Mouse (Mus musculus) C2C12 (cell line): ENCODE results near the gene Prr5. TPM values are rescaled to one million over a fixed set of nuclear protein-coding genes. Genes with fewer than 3 reads are reported as not detected.

Experiments used
- H3K27me3 ChIP-seq: one replicate; pipeline ENCODE4 v1.6.1; 2011; ENCODE audit not compliant: control insufficient read depth, insufficient read depth, insufficient read length
- H3K36me3 ChIP-seq: one replicate; pipeline ENCODE4 v1.6.1; 2011; ENCODE audit not compliant: control insufficient read depth, insufficient read depth
- H3K4me3 ChIP-seq: one replicate; pipeline ENCODE4 v1.5.1; 2011; ENCODE audit warnings: mild to moderate bottlenecking, control low read depth; ENCODE audit not compliant: poor library complexity, insufficient read depth, severe bottlenecking
- H3K79me2 ChIP-seq: one replicate; pipeline ENCODE4 v1.6.1; 2011; ENCODE audit not compliant: control insufficient read depth, insufficient read depth
- H3K79me3 ChIP-seq: one replicate; pipeline ENCODE4 v1.6.1; 2011; ENCODE audit warnings: low read depth, control low read depth
- H3ac ChIP-seq: one replicate; pipeline ENCODE3; 2011; ENCODE audit warnings: low read depth; ENCODE audit not compliant: control insufficient read depth, insufficient read length
- CEBPB ChIP-seq: IDR thresholded peaks from one replicate; pipeline ENCODE4 v1.6.1; 2011; ENCODE audit warnings: low read depth, mild to moderate bottlenecking, control low read depth, moderate library complexity
- CTCF ChIP-seq: IDR thresholded peaks from one replicate; pipeline ENCODE4 v1.5.1; 2011; ENCODE audit not compliant: control insufficient read depth, insufficient read depth, insufficient read length
- FOSL1 ChIP-seq: IDR thresholded peaks from one replicate; pipeline ENCODE4 v1.8.0; 2011; ENCODE audit warnings: mild to moderate bottlenecking, low read length; ENCODE audit not compliant: poor library complexity, insufficient read depth, severe bottlenecking
- MAX ChIP-seq: IDR thresholded peaks from one replicate; pipeline ENCODE4 v1.6.1; 2011; ENCODE audit warnings: mild to moderate bottlenecking, control low read depth
- MYOD1 ChIP-seq: IDR thresholded peaks from one replicate; pipeline ENCODE4 v1.6.1; 2011; ENCODE audit warnings: low read depth; ENCODE audit not compliant: control insufficient read depth, insufficient read length
- MYOG ChIP-seq: IDR thresholded peaks from one replicate; pipeline ENCODE4 v1.6.1; 2011; ENCODE audit not compliant: control insufficient read depth, insufficient read length; ENCODE audit errors: extremely low read depth
- USF1 ChIP-seq: IDR thresholded peaks from one replicate; pipeline ENCODE4 v1.6.1; 2011; ENCODE audit warnings: low read depth, mild to moderate bottlenecking, control low read depth, moderate library complexity
- polyA plus RNA-seq: library from polyadenylated mRNA; unstranded; fragments of >200 nt; fragmentation: generic; extraction: Trizol; gene quantifications from one replicate; pipeline ENCODE4 v1.2.1, GENCODE M21; 2012; ENCODE audit warnings: missing spikeins

The Prr5 gene
- polyA plus RNA-seq, 1 experiment = 9.9 TPM

DNA sequence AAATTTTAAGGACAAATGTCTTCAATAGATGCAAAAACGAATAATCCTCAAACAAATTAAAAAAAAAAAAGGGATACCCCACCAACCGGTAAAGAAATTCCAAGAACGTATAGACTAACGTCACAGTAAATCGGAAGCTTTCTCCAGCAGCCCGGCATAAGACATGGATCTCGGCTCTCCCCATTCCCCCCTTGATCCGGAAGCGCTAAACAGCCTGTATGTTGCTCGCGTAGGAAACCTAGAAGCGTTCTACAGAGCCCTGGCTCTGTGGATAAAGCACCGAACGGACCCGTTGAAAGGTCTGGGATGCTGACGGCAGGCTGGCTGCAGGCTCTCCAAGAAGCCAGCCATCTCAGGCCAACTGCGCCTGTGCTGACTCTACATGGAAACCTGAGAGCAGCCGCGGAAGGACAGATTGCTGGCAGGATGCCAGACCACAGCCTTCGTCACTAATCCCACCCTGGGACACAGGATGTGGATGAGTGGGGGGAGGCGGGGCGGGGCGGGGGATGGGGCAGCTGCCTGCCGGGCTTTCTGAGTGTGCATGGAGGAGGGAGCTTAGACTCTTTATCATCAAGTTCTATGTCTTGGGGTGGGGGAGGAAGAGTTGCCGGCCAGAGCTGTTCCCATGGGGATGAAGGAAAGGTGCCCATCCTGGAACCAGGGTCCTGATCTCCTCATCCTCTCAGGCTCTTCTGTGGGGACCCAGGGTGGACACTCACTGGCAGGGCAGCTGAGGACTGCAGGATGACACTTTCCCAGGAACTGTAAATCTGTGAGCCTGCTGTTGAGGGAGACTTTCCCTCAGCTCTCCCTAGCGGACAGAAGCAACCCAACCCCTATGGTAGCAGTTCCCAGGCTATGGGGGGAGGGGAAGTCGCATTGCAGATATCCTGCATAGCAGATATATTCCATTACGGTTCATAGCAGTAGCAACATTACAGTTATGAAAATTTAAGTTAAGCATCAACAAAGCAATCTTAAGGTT, 15.1 kb upstream of the Prr5 start:
- TF ChIP-seq FOSL1 = no peak
- TF ChIP-seq CEBPB = no peak
- TF ChIP-seq MYOG = no peak
- no peak for TF ChIP-seq MYOD1
- TF ChIP-seq CTCF = no peak
- no peak for TF ChIP-seq USF1
- TF ChIP-seq MAX = no peak
- peak overlapping the region; percentile 43 for H3ac ChIP-seq

DNA sequence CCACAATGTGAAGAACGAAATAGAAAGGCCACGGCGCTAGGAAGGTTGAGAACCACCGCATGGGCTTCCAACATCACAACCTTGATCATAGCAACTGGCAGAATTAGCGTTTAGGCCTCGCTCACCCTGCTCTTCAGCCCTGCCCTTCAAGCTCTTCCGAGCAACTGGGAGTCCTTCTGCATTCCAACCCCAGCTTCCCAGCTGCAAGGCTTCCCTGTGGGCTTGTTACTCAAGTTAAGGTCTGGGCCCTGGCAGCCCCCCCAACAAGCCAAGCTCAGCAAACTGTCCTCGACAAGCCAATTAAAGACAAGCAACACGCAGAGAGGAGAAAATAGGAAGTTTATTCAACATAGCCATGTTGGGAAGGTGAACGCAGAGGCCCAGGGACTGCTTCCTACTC, 14.4 kb upstream of the Prr5 start:
- H3K79me3 ChIP-seq = no peaks in the 10 kb centered on the region
- H3K27me3 ChIP-seq = no peaks in the 10 kb centered on the region
- no peak overlapping the region for H3ac ChIP-seq
- H3K36me3 ChIP-seq = no peaks in the 10 kb centered on the region
- H3K79me2 ChIP-seq = no peaks in the 10 kb centered on the region
- H3K4me3 ChIP-seq = no peak overlapping the region
- TF ChIP-seq FOSL1 = no peak
- no peak for TF ChIP-seq MYOD1
- no peak for TF ChIP-seq CTCF
- no peak for TF ChIP-seq USF1
- TF ChIP-seq CEBPB = no peak
- TF ChIP-seq MAX = no peak

More for the DNA sequence above, 15.1 kb upstream of the Prr5 start:
- H3K27me3 ChIP-seq = no peaks in the 10 kb centered on the region
- no peaks in the 10 kb centered on the region for H3K79me2 ChIP-seq
- H3K79me3 ChIP-seq = no peaks in the 10 kb centered on the region
- H3K4me3 ChIP-seq = peak overlapping the region; percentile 12
- no peaks in the 10 kb centered on the region for H3K36me3 ChIP-seq

GRCm38 (mm10) chr15:84656689-84657088, 12.7 kb upstream of the Prr5 start:
- no peaks in the 10 kb centered on the region for H3K36me3 ChIP-seq
- no peaks in the 10 kb centered on the region for H3K79me2 ChIP-seq
- H3K79me3 ChIP-seq = no peaks in the 10 kb centered on the region
- no peaks in the 10 kb centered on the region for H3K27me3 ChIP-seq
- TF ChIP-seq MYOG (no peak), USF1 (no peak), CEBPB (no peak), MYOD1 (no peak), CTCF (no peak), FOSL1 (no peak), MAX (no peak)
- H3ac ChIP-seq = no peak overlapping the region
- H3K4me3 ChIP-seq = no peak overlapping the region

DNA sequence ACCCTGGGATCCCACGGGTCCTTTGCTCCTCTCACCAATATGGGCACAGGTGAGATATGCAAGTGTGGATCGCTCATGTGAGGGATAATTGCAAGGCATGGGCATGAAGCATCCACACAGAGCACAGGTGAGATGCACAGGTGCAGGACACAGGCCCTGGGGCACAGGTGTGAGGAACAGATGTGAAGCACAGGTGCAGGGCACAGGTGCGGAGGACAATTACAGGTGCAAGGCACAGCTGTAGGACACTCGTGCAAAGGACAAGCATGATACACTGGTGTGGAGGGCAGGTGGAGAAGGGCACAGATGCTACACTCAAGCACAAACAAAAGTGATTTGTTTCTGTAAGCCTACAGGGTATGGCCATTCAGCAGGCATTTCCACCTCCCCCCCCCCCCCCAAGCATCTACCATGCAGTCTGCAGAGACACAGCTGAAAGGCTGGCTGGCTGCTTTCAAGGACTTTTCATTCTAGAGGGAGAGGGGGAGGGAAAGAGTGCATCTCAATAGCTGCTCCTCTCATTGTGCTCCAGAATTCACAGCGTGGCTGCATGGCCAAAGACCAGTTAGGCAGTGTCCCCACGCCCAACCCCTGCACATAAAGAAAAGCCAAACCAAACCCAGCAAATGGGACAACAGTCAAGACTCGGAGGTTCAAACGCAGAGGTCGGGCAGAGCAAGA, 11.9 kb upstream of the Prr5 start:
- H3K4me3 ChIP-seq = no peak overlapping the region
- H3ac ChIP-seq = no peak overlapping the region
- TF ChIP-seq MYOD1 (no peak), MYOG (no peak), MAX (no peak), FOSL1 (no peak)
- H3K36me3 ChIP-seq = no peaks in the 10 kb centered on the region
- H3K27me3 ChIP-seq = no peaks in the 10 kb centered on the region
- no peaks in the 10 kb centered on the region for H3K79me2 ChIP-seq
- H3K79me3 ChIP-seq = no peaks in the 10 kb centered on the region

DNA sequence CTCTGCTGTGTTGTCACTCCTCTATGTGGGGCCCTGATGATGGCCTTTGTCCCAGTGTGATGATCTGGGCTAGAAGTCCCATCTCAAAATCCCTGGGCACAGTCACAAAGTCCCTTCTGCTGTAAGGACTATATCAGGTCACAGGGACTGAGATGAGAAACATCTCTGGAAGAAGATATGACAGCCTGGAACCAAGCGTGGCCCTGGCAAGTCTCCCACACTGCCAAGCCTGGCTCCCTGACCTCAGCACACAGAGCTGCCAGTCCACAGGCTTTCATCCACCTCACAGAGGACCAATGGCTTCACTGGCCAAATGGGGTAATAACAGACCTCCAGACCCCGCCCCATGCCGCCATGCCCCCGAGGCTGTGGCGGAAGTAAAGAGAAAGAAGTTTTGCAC, 10.8 kb upstream of the Prr5 start:
- Histone ChIP-seq H3K36me3 (no peaks in the 10 kb centered on the region), H3K4me3 (no peak overlapping the region), H3K27me3 (no peaks in the 10 kb centered on the region), H3K79me2 (no peaks in the 10 kb centered on the region), H3K79me3 (no peaks in the 10 kb centered on the region), H3ac (no peak overlapping the region)
- TF ChIP-seq CTCF = no peak
- no peak for TF ChIP-seq CEBPB
- TF ChIP-seq USF1 = no peak
- no peak for TF ChIP-seq FOSL1
- TF ChIP-seq MYOD1 = no peak
- TF ChIP-seq MAX = no peak
- TF ChIP-seq MYOG = no peak
